In genomic region chr6:125166051-125166751, GRCm38 (mm10) we compare ENCODE assay signal across 8 mouse cellular contexts. TPM values are rescaled to one million over a fixed set of nuclear protein-coding genes. Genes with fewer than 3 reads are reported as not detected.
DNase-seq lines count a peak whose midpoint lies in the region; ATAC-seq and TF ChIP-seq lines count a peak whose summit lies in the region.

Gene Gapdh (minus strand): TSS chr6:125166467.

- peaks cover 48% of the 10 kb centered on the region for H3K36me3 ChIP-seq in hindbrain, embryonic 12.5 days
- H3K36me3 ChIP-seq in small intestine, adult 2 months (ENCODE audit: control insufficient read depth, insufficient read depth, low read length): peaks cover 26% of the 10 kb centered on the region

- TF ChIP-seq CTCF in small intestine, adult 2 months (IDR thresholded peaks at IDR 0.05; ENCODE audit: extremely low read depth, insufficient read length, insufficient replicate concordance, low read depth, low read length): no peak

- peak within 1 kb of the TSS; percentile 95 for H3K27ac ChIP-seq in hindbrain, embryonic 12.5 days
- peak within 1 kb of the TSS; percentile 90 for H3K27ac ChIP-seq in small intestine, adult 2 months (ENCODE audit: insufficient read depth, low read depth, low read length)

- H3K9ac ChIP-seq in hindbrain, embryonic 12.5 days: peak within 1 kb of the TSS; percentile 98

- no peaks in the 10 kb centered on the region for H3K27me3 ChIP-seq in hindbrain, embryonic 12.5 days
- H3K27me3 ChIP-seq in small intestine, adult 2 months (ENCODE audit: control insufficient read depth, insufficient read depth, low read length): no peaks in the 10 kb centered on the region

- WGBS in hindbrain, embryonic 12.5 days: under 1% methylated on average over 18 of the region's 18 CpGs
- under 1% methylated on average over 17 of the region's 18 CpGs for WGBS in small intestine, adult 2 months

- peaks cover 33% of the 10 kb centered on the region for H3K4me1 ChIP-seq in hindbrain, embryonic 12.5 days
- peaks cover 16% of the 10 kb centered on the region for H3K4me1 ChIP-seq in small intestine, adult 2 months (ENCODE audit: control insufficient read depth, insufficient read depth, insufficient read length, low read length)

- H3K4me2 ChIP-seq in hindbrain, embryonic 12.5 days (replicated peaks): peak within 1 kb of the TSS; percentile 96

- ATAC-seq in hindbrain, embryonic 12.5 days (ENCODE audit: low FRiP score): peak; percentile 2; the same call in 1 of the 2 replicates

- TF ChIP-seq POLR2A in small intestine, adult 2 months (IDR thresholded peaks at IDR 0.05; ENCODE audit: low read depth, low read length): peak; percentile 54

- peak within 1 kb of the TSS; percentile 92 for H3K4me3 ChIP-seq in hindbrain, embryonic 12.5 days
- peak within 1 kb of the TSS; percentile 80 for H3K4me3 ChIP-seq in small intestine, adult 2 months (ENCODE audit: low read depth, low read length)

- peak; percentile 36 to 44 for DNase-seq in left cerebral cortex, adult 18-20 months (ENCODE audit: low spot score in 2 of 2)
- DNase-seq in left cerebral cortex, adult 11 months (ENCODE audit: low spot score): no peak
- DNase-seq in cerebellum, adult 8-10 months: peak; percentile 83
- DNase-seq in frontal cortex, postnatal 10 days (ENCODE audit: low spot score in 2 of 2): peak; percentile 46 to 52
- DNase-seq in layer of hippocampus, postnatal 36 days: no peak
- peak; percentile 91 for DNase-seq in lung, postnatal 36 days

- no peaks in the 10 kb centered on the region for H3K9me3 ChIP-seq in hindbrain, embryonic 12.5 days (replicated peaks)

RNA-seq across cellular contexts. Expression of gene Gapdh, which starts in this region (rescaled TPM):
- total RNA-seq in left cerebral cortex, adult 18-20 months (2021): 1,000 to 10,000 TPM; 2,618 to 2,651 TPM
- polyA plus RNA-seq in hindbrain, embryonic 12.5 days (2016; fragmentation: Nextera tagmentation; extraction: Ambion mirVana): 1,498 and 1,567 TPM in 2 replicates
- 1,000 to 10,000 TPM; 2,301 to 2,480 TPM for total RNA-seq in layer of hippocampus, postnatal 36 days (2021)
- polyA plus RNA-seq in small intestine, adult 2 months (2012; rRNA removed): 2,785 and 3,321 TPM in 2 replicates

Comparison
In these comparisons a context has a peak if more than half of its experiments do, and no peak if none do; other contexts are left out.
1. DNase-seq: peak in left cerebral cortex, adult 18-20 months (2 of 2), cerebellum, adult 8-10 months (single experiment), frontal cortex, postnatal 10 days (2 of 2) and lung, postnatal 36 days (single experiment); none in left cerebral cortex, adult 11 months (single experiment) and layer of hippocampus, postnatal 36 days (0 of 2).